Mouse (Mus musculus): ENCODE results near the gene Nphs1. TPM values are rescaled to one million over a fixed set of nuclear protein-coding genes. Genes with fewer than 3 reads are reported as not detected.

The Nphs1 gene
- polyA plus RNA-seq, 1 experiment from 2014 or later: 0.61 TPM

DNA sequence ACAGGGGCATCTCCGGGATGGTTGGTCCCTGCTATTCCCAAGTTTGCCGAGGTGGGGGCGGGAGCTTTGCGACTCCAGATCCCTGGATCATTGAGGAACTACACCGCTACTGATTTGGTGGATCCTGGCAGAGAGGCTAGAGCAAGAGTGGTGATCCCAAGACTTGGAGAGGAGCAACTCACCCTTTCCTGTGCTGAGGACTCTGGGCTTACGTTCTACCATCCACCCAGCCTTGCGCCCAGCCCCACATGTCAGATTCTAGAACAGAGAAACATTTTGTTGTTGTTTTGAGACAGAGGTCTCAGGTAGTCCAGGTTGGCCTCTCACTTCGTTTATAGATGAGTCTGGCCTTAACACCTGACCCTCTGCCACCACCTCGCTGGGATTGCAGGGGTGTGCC lies 35.6 kb upstream of the Nphs1 start:
- Histone ChIP-seq H3K4me3 (peak overlapping the region; percentile 61), H3K9ac (peak overlapping the region; percentile 58), H3K36me3 (replicated peaks) (peaks cover 5% of the 10 kb centered on the region; the same call in 1 of the 2 replicates), H3K4me1 (peaks cover 18% of the 10 kb centered on the region), H3K27me3 (replicated peaks) (no peaks in the 10 kb centered on the region), H3K27ac (peak overlapping the region; percentile 54; the same call in 1 of the 2 replicates), H3K4me2 (peak overlapping the region; percentile 95), H3K9me3 (no peaks in the 10 kb centered on the region)
- WGBS: 14% methylated on average over 9 of the region's 9 CpGs
- peak; percentile 60; the same call in 1 of the 2 replicates for ATAC-seq (replicated peaks)

DNA sequence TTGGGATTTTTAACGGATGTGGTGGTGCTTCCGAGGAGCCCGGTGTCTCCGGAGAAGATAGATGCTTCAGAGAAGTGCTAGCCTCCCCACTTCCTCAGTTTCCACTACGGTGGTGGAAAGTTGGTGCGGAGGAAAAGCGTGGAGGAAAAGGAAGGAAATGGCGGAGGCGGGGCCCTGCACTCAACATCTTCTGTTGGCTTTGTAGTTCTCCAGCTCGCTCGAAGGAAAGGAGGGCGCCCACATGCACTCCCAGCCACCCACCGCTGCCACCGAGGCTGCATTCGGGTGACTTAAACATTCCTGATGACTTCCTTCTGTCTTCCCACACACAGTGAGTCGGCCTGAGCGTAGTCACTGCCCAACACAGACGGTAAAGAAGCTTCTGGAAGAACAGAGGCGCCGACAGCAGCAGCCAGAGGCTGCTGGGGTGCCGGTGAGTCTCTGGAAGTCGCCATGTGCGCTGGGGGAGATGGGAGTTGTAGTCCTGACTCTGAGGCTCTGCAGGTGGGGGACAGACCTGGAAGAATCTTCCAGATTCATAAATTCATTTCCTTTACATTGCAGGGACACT lies 35.0 kb upstream of the Nphs1 start:
- peaks cover 18% of the 10 kb centered on the region for H3K4me1 ChIP-seq
- H3K9me3 ChIP-seq: no peaks in the 10 kb centered on the region
- H3K27me3 ChIP-seq (replicated peaks): no peaks in the 10 kb centered on the region
- ATAC-seq (replicated peaks): no peak
- H3K4me2 ChIP-seq: peak overlapping the region; percentile 95
- WGBS: 55% methylated on average over 23 of the region's 23 CpGs
- H3K36me3 ChIP-seq (replicated peaks): peaks cover 5% of the 10 kb centered on the region; the same call in 1 of the 2 replicates
- peak overlapping the region; percentile 54 for H3K27ac ChIP-seq
- peak overlapping the region; percentile 61 for H3K4me3 ChIP-seq
- H3K9ac ChIP-seq: peak overlapping the region; percentile 58

DNA sequence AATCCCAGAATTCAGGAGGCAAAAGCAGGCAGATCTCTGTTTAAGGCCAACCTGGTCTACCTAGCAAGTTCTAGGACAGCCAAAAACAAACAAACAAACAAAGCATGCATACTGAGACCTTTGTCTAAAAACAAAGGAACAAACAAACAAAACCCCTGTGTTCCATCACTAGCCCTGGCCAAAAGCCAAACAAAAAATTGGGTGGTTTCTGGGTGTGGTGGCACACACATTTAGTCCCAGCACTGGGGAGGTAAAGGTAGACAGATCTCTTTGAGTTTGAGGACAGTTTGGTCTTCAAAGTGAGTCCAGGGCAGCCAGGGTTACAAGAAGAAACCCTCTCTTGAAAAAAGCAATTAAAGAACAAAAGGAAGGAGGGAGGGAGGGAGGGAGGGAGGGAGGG lies 28.8 kb upstream of the Nphs1 start:
- no peak overlapping the region for H3K9ac ChIP-seq
- H3K27me3 ChIP-seq (replicated peaks): no peaks in the 10 kb centered on the region
- H3K4me1 ChIP-seq: no peaks in the 10 kb centered on the region
- H3K4me3 ChIP-seq: no peak overlapping the region
- H3K27ac ChIP-seq: no peak overlapping the region
- H3K36me3 ChIP-seq (replicated peaks): peaks cover 11% of the 10 kb centered on the region; the same call in 1 of the 2 replicates
- no peak overlapping the region for H3K4me2 ChIP-seq
- no peaks in the 10 kb centered on the region for H3K9me3 ChIP-seq
- ATAC-seq (replicated peaks): no peak

DNA sequence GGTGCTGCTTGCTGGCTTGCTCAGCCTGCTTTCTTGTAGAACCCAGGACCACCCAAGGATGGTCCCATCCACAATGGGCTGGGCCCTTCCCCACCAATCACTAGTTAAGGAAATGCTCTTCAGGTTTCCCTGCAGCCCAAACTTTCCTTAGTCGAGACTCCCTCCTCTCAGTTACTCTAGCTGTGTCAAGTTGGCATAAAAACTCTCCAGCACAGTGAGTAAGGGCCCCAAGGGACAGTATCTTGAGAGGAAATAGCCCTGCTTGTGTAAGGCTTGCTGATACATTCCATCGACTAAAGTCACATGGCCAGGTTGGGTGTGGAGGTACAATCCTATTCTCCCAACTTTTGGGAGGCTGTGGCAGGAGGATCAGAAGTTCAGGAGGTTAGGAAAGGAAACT lies 27.9 kb upstream of the Nphs1 start:
- ATAC-seq (replicated peaks): no peak
- 57% methylated on average over 2 of the region's 2 CpGs for WGBS
- H3K4me2 ChIP-seq: no peak overlapping the region
- H3K27me3 ChIP-seq (replicated peaks): no peaks in the 10 kb centered on the region
- no peak overlapping the region for H3K9ac ChIP-seq
- H3K9me3 ChIP-seq: no peaks in the 10 kb centered on the region
- H3K27ac ChIP-seq: no peak overlapping the region
- H3K4me3 ChIP-seq: no peak overlapping the region
- H3K36me3 ChIP-seq (replicated peaks): peaks cover 16% of the 10 kb centered on the region
- H3K4me1 ChIP-seq: no peaks in the 10 kb centered on the region

DNA sequence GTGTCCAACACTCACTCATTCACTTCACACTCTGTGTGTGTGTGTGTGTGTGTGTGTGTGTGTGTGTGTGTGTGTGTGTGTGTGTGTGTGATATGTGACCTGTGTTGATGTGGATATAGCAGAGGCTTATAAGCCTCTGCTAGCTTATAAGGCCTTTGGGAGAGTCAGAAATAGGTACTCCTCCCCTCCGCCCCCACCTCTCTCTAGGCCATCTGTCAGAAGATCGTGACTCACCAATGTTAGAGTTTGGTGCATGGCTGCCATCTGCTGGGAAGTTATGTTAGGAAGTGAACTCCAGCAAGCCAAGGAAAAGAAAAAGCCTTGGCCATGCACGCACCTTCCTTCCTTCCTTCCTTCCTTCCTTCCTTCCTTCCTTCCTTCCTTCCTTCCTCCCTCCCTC lies 26.3 kb upstream of the Nphs1 start:
- peak; percentile 59 for ATAC-seq (replicated peaks)
- Histone ChIP-seq H3K4me1 (no peaks in the 10 kb centered on the region), H3K4me3 (no peak overlapping the region), H3K4me2 (no peak overlapping the region), H3K9me3 (no peaks in the 10 kb centered on the region), H3K36me3 (replicated peaks) (peaks cover 24% of the 10 kb centered on the region), H3K27ac (no peak overlapping the region), H3K27me3 (replicated peaks) (no peaks in the 10 kb centered on the region), H3K9ac (no peak overlapping the region)
- WGBS: 13% methylated on average over 3 of the region's 3 CpGs

DNA sequence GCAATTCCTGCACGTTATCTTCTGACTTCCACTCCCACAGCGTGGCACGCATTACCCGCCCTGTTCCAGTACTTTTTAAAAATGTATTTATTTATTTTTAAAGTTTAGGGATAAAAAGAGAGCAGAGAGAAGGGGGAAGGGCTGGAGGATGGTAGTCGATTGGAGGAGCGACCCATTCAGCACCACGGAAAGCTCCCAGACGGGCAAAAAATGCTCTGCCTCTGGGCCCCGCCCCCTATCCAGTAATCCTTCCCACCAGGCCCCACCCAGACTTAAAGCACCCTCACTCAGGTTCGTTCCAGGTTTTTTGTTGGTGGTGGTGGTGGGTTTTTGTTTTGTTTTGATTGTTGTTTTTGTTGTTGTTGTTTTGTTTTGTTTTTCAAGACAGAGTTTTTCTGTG lies 23.9 kb upstream of the Nphs1 start:
- no peak overlapping the region for H3K9ac ChIP-seq
- H3K36me3 ChIP-seq (replicated peaks): peaks cover 37% of the 10 kb centered on the region
- H3K4me3 ChIP-seq: no peak overlapping the region
- no peak overlapping the region for H3K27ac ChIP-seq
- no peak overlapping the region for H3K4me2 ChIP-seq
- ATAC-seq (replicated peaks): no peak
- no peaks in the 10 kb centered on the region for H3K4me1 ChIP-seq
- WGBS: 3% methylated on average over 10 of the region's 10 CpGs
- no peaks in the 10 kb centered on the region for H3K27me3 ChIP-seq (replicated peaks)
- no peaks in the 10 kb centered on the region for H3K9me3 ChIP-seq

DNA sequence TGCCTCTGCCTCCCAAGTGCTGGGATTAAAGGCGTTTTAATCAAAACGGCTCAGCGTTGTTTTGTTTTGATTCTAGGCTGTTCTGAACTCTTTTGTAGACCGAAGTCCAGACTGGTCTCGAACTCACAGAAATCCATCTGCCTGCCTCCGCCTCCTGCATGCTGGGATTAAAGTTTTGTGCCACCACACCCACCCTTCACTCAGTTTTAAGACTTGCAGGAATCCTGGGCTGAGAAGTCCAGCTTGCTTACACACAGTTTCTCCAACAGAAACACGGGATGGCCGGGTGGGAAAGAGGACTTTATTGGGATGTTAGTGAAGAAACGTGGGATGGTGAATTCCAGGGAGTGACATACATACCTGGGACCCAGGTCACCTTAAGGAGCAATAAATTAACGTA lies 23.4 kb upstream of the Nphs1 start:
- H3K36me3 ChIP-seq (replicated peaks): peaks cover 42% of the 10 kb centered on the region

DNA sequence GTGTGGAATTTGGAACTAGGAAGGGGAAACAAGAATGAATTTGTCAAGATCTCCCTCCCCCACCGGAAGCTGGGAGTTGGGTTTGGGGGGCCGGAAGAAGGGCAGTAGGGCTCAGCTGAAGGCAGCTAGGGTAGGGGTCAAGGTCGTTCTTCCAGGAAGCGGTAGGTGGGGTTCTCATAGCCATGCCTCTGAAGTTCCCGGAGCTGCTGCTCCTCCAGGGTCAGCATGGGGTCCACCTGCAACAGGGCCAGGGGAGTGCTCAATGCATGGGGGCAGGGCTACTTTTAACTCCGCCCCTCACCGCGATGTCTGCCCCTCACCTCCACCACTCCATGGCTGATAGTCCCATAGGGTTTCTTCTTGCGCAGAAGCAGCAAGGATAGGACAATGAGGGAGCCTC lies 23.0 kb upstream of the Nphs1 start:
- Histone ChIP-seq H3K9me3 (no peaks in the 10 kb centered on the region), H3K27ac (no peak overlapping the region), H3K27me3 (replicated peaks) (no peaks in the 10 kb centered on the region), H3K4me3 (no peak overlapping the region), H3K4me1 (no peaks in the 10 kb centered on the region), H3K36me3 (replicated peaks) (peaks cover 46% of the 10 kb centered on the region), H3K9ac (no peak overlapping the region), H3K4me2 (no peak overlapping the region)
- no peak for ATAC-seq (replicated peaks)
- WGBS: 53% methylated on average over 9 of the region's 9 CpGs

More for the DNA sequence above, 23.4 kb upstream of the Nphs1 start:
- Histone ChIP-seq H3K4me3 (no peak overlapping the region), H3K9me3 (no peaks in the 10 kb centered on the region), H3K4me2 (no peak overlapping the region), H3K9ac (no peak overlapping the region), H3K4me1 (no peaks in the 10 kb centered on the region), H3K27me3 (replicated peaks) (no peaks in the 10 kb centered on the region), H3K27ac (no peak overlapping the region)
- no peak for ATAC-seq (replicated peaks)
- WGBS: 76% methylated on average over 10 of the region's 10 CpGs

DNA sequence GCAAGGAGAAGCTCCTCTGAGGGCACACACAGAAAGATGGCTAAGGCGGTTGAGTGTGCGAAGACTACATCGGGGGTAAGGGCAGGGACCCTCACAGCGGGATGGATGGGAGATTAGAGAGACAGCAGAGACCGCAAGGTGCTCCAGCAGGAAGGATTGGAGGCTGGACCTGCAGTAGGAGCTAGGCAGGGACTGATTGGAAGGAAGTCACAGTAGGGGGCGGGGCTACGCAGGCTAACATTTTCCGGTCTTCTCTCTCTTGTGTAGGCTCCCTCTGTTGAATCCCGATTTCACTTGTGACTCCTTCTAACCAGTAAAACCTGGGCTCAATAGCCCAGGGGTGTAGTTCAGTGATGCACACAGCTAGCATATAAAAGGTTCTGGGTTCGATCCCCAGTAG lies 21.2 kb upstream of the Nphs1 start:
- H3K36me3 ChIP-seq (replicated peaks): peaks cover 53% of the 10 kb centered on the region

DNA sequence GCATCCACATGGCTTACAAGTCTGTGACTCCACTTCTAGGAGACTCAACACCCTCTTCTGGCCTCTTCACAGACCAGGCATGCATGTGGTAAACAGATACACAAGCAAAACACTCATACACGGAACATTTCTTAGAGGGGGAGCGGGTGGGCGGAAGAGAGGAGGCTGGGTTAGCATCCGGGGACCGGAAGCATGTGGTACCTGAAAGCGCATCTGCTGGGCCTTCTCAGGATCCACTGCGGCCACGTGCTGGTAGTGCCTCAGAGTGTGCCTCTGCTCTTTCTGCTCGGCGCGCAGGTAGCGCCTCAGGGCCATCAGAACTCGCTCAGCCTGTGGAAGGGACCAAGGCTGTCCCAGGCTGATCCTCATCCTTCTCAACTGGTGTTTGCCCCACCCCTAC lies 18.4 kb upstream of the Nphs1 start:
- H3K4me3 ChIP-seq: no peak overlapping the region
- H3K27me3 ChIP-seq (replicated peaks): no peaks in the 10 kb centered on the region
- H3K4me2 ChIP-seq: no peak overlapping the region
- peaks cover 30% of the 10 kb centered on the region for H3K4me1 ChIP-seq
- WGBS: 87% methylated on average over 13 of the region's 13 CpGs
- no peaks in the 10 kb centered on the region for H3K9me3 ChIP-seq
- no peak overlapping the region for H3K9ac ChIP-seq
- no peak overlapping the region for H3K27ac ChIP-seq
- peaks cover 60% of the 10 kb centered on the region for H3K36me3 ChIP-seq (replicated peaks)
- ATAC-seq (replicated peaks): no peak

More for the DNA sequence above, 21.2 kb upstream of the Nphs1 start:
- no peak overlapping the region for H3K4me2 ChIP-seq
- H3K4me1 ChIP-seq: peaks cover 6% of the 10 kb centered on the region
- ATAC-seq (replicated peaks): no peak
- no peaks in the 10 kb centered on the region for H3K9me3 ChIP-seq
- H3K9ac ChIP-seq: no peak overlapping the region
- WGBS: 27% methylated on average over 10 of the region's 10 CpGs
- H3K27ac ChIP-seq: no peak overlapping the region
- no peak overlapping the region for H3K4me3 ChIP-seq
- no peaks in the 10 kb centered on the region for H3K27me3 ChIP-seq (replicated peaks)

DNA sequence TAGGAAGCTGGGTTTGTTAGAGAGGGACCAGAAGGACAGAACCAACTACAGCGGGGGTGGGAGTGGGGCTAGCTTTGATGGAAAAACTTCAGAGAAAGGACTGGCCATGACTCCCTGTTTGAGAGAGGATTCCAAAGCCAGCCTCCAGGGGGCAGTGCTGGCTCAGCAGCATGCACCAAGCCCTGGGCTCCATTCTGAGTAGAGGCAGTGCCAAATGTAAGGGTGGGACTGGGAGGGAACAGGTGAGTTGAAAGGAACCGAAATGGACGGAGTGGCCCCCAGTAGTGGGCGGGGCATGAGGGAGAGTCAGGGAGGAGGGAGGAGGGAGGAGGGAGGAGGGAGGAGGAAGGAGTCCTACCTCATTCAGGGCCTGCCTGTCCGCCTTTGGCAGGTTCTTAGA lies 17.4 kb upstream of the Nphs1 start:
- peaks cover 50% of the 10 kb centered on the region for H3K36me3 ChIP-seq (replicated peaks)
- 17% methylated on average over 4 of the region's 5 CpGs for WGBS
- no peaks in the 10 kb centered on the region for H3K9me3 ChIP-seq
- no peak for ATAC-seq (replicated peaks)
- no peak overlapping the region for H3K4me3 ChIP-seq
- H3K9ac ChIP-seq: no peak overlapping the region
- H3K4me1 ChIP-seq: peaks cover 30% of the 10 kb centered on the region
- H3K4me2 ChIP-seq: no peak overlapping the region
- H3K27me3 ChIP-seq (replicated peaks): no peaks in the 10 kb centered on the region
- no peak overlapping the region for H3K27ac ChIP-seq

DNA sequence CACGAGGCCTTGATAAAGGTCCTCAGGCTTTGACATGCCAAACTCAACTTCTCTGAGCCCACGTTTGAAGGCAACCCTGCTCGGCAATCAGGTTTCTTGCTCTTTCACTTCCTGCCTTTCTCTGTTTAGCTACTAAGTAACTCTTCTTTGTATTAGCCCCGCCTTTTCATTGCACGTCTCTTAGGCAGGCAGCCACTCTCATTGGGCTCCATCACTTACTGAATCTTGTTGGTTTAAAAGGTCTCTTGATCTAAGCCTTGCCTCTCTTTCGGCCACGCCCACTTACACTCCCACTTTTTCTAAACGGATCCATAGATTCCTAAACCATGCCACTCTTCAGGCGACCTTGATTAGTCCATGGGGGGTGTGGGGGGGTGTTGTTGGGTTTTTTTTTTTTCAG lies 14.4 kb upstream of the Nphs1 start:
- Histone ChIP-seq H3K4me3 (peak overlapping the region; percentile 80), H3K36me3 (replicated peaks) (peaks cover 33% of the 10 kb centered on the region), H3K27me3 (replicated peaks) (no peaks in the 10 kb centered on the region), H3K4me2 (peak overlapping the region; percentile 72), H3K4me1 (peaks cover 36% of the 10 kb centered on the region), H3K9ac (peak overlapping the region; percentile 90), H3K27ac (peak overlapping the region; percentile 97), H3K9me3 (no peaks in the 10 kb centered on the region)
- WGBS: 17% methylated on average over 9 of the region's 9 CpGs
- no peak for ATAC-seq (replicated peaks)

DNA sequence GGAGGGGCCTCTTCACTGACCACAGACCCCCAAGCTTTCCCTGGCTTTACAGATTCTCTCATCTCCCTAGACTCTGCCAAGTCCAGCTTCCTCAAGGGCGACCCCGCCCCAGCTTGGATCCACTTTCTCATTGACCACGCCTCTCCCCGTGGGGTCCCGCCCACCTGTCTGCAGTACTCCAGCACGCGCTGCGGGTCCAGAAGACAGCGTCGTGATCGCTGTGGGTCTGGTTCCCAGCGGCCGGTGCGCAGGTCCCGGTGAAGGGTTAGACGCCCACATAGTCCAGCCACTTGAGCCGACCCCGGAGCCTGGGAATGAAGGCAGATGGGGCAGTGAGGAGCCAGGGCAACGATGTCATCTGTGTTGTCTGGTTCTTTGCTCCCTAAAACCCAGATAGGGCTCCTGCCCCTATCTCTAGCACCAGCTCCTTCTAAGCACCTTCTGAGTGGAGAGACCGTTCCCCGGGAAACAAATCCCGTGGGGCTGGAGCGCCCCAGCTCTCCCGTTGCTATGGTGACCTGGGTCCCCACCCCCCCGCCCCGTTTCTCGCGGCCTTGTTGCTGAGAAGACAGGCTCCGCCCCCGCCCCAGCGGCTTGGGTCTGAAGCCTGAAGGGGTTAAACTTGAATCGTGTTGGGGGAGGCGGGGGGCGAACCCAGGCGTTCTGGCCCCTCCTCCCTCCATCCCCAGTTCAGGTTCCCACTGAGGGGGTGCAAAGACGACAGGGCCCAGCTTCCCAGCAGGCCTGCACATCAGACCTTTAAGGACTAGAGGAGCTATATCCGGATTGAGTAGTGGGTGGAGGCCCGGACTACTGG lies 13.8 kb upstream of the Nphs1 start:
- H3K27me3 ChIP-seq (replicated peaks): no peaks in the 10 kb centered on the region
- H3K36me3 ChIP-seq (replicated peaks): peaks cover 28% of the 10 kb centered on the region
- peak overlapping the region; percentile 80 for H3K4me3 ChIP-seq
- H3K9me3 ChIP-seq: no peaks in the 10 kb centered on the region
- H3K27ac ChIP-seq: peak overlapping the region; percentile 97
- peak overlapping the region; percentile 90 for H3K9ac ChIP-seq
- peaks cover 36% of the 10 kb centered on the region for H3K4me1 ChIP-seq
- peak overlapping the region; percentile 72 for H3K4me2 ChIP-seq
- ATAC-seq (replicated peaks): peak; percentile 63
- under 1% methylated on average over 38 of the region's 38 CpGs for WGBS
